Mouse (Mus musculus): ENCODE data around the gene Ctns. TPM values are rescaled to one million over a fixed set of nuclear protein-coding genes. Genes with fewer than 3 reads are reported as not detected.

Gene Ctns
- polyA plus RNA-seq, 1 experiment from 2014 or later, result 17.7 TPM

DNA sequence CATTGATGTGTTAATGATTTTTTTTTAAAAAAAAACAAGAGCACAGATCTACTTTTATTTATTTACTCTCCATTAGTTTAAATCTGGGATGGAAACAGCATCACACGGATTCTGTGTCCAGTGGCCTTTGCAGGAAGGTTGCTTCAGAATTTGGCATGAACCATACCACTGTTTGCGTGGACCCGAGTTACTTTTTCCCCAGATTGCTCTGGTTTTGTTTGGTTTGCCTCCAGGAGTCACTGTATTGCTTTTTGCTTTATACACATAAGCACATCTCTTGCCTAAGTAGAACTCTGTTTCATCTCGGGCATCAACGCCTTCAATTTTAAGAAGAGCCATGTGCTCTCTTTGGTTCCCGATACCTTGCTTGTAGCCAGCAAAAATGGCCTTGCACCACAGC is 27.0 kb upstream of the Ctns start:
- Histone ChIP-seq H3K36me3 (replicated peaks; ENCODE audit: control insufficient read depth, insufficient read depth) (no peaks in the 10 kb centered on the region), H3K4me3 (replicated peaks; ENCODE audit: low read length) (no peak overlapping the region), H3K4me1 (replicated peaks; ENCODE audit: control insufficient read depth, insufficient read depth, low read length) (no peaks in the 10 kb centered on the region), H3K27ac (no peak overlapping the region), H3K4me2 (replicated peaks) (no peak overlapping the region), H3K9me3 (ENCODE audit: control insufficient read depth, low read length) (no peaks in the 10 kb centered on the region), H3K9ac (no peak overlapping the region), H3K27me3 (ENCODE audit: control insufficient read depth, insufficient read depth, low read length) (no peaks in the 10 kb centered on the region)
- WGBS, result 92% methylated on average over 6 of the region's 6 CpGs
- ATAC-seq (ENCODE audit: low FRiP score) (no peak), DNase-seq (ENCODE audit: low spot score) (no peak)

DNA sequence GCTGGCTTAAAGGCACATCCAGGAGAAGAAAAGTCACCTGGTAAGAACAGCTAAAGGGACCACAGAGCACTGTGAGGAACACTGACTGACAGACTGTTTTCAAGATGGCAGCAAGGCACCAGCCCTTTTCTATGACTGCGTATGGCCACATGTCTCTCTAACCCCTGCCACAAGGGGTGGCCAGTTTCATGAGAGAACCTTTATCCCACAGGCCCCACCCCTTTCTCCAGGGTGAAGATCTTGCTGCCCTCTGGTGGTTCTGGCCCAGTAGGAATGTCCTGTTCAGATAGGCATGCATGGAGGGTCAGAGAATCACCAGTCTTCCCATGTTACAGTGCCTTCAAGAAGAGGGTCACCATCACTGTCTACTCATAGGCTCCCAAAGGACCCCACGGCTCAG is 25.1 kb upstream of the Ctns start:
- Histone ChIP-seq H3K36me3 (replicated peaks; ENCODE audit: control insufficient read depth, insufficient read depth) (no peaks in the 10 kb centered on the region), H3K4me1 (replicated peaks; ENCODE audit: control insufficient read depth, insufficient read depth, low read length) (no peaks in the 10 kb centered on the region), H3K9me3 (ENCODE audit: control insufficient read depth, low read length) (no peaks in the 10 kb centered on the region), H3K9ac (no peak overlapping the region), H3K27ac (no peak overlapping the region), H3K27me3 (ENCODE audit: control insufficient read depth, insufficient read depth, low read length) (no peaks in the 10 kb centered on the region), H3K4me2 (replicated peaks) (no peak overlapping the region), H3K4me3 (replicated peaks; ENCODE audit: low read length) (no peak overlapping the region)
- WGBS, result 70% methylated on average over 2 of the region's 2 CpGs
- no peak for ATAC-seq (ENCODE audit: low FRiP score)
- DNase-seq (ENCODE audit: low spot score), result no peak

GRCm38 (mm10) chr11:73222846-73223245 is 24.0 kb upstream of the Ctns start:
- no peak overlapping the region for H3K4me3 ChIP-seq (replicated peaks; ENCODE audit: low read length)
- WGBS, result 43% methylated on average over 5 of the region's 5 CpGs
- no peak overlapping the region for H3K9ac ChIP-seq
- H3K27me3 ChIP-seq (ENCODE audit: control insufficient read depth, insufficient read depth, low read length), result no peaks in the 10 kb centered on the region
- ATAC-seq (ENCODE audit: low FRiP score), result no peak
- no peaks in the 10 kb centered on the region for H3K4me1 ChIP-seq (replicated peaks; ENCODE audit: control insufficient read depth, insufficient read depth, low read length)
- no peaks in the 10 kb centered on the region for H3K36me3 ChIP-seq (replicated peaks; ENCODE audit: control insufficient read depth, insufficient read depth)
- H3K4me2 ChIP-seq (replicated peaks), result no peak overlapping the region
- H3K27ac ChIP-seq, result no peak overlapping the region
- DNase-seq (ENCODE audit: low spot score), result no peak
- no peaks in the 10 kb centered on the region for H3K9me3 ChIP-seq (ENCODE audit: control insufficient read depth, low read length)

GRCm38 (mm10) chr11:73220651-73221050 is 21.8 kb upstream of the Ctns start:
- no peaks in the 10 kb centered on the region for H3K4me1 ChIP-seq (replicated peaks; ENCODE audit: control insufficient read depth, insufficient read depth, low read length)
- H3K9me3 ChIP-seq (ENCODE audit: control insufficient read depth, low read length), result no peaks in the 10 kb centered on the region
- ATAC-seq (ENCODE audit: low FRiP score), result no peak
- H3K27me3 ChIP-seq (ENCODE audit: control insufficient read depth, insufficient read depth, low read length), result no peaks in the 10 kb centered on the region
- no peak overlapping the region for H3K9ac ChIP-seq
- 90% methylated on average over 1 of the region's 1 CpGs for WGBS
- no peak overlapping the region for H3K4me2 ChIP-seq (replicated peaks)
- no peak for DNase-seq (ENCODE audit: low spot score)
- no peaks in the 10 kb centered on the region for H3K36me3 ChIP-seq (replicated peaks; ENCODE audit: control insufficient read depth, insufficient read depth)
- no peak overlapping the region for H3K27ac ChIP-seq
- no peak overlapping the region for H3K4me3 ChIP-seq (replicated peaks; ENCODE audit: low read length)

DNA sequence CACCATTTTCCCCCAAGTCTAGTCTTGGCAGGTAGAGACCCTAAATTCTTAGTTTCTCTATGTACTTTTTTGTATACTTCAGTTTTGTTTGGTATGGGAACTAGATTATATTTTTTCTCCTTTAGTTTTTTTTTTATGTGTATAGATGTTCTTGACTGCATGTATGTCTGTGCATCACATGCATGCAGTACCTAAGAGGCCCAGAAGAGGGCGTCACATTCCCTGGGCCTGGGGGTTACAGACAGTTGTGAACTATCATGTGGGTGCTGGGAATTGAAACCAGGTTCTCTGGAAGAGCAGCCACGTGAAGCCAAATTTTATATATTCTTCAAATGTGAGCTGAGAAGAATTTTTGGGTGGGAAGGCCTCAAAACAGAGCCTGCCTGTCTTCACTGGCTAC is 20.8 kb upstream of the Ctns start:
- ATAC-seq (ENCODE audit: low FRiP score), result no peak
- Histone ChIP-seq H3K36me3 (replicated peaks; ENCODE audit: control insufficient read depth, insufficient read depth) (no peaks in the 10 kb centered on the region), H3K4me1 (replicated peaks; ENCODE audit: control insufficient read depth, insufficient read depth, low read length) (no peaks in the 10 kb centered on the region), H3K27me3 (ENCODE audit: control insufficient read depth, insufficient read depth, low read length) (no peaks in the 10 kb centered on the region), H3K27ac (no peak overlapping the region), H3K9me3 (ENCODE audit: control insufficient read depth, low read length) (no peaks in the 10 kb centered on the region), H3K4me3 (replicated peaks; ENCODE audit: low read length) (no peak overlapping the region), H3K9ac (no peak overlapping the region), H3K4me2 (replicated peaks) (no peak overlapping the region)
- WGBS, result 65% methylated on average over 2 of the region's 2 CpGs
- no peak for DNase-seq (ENCODE audit: low spot score)

DNA sequence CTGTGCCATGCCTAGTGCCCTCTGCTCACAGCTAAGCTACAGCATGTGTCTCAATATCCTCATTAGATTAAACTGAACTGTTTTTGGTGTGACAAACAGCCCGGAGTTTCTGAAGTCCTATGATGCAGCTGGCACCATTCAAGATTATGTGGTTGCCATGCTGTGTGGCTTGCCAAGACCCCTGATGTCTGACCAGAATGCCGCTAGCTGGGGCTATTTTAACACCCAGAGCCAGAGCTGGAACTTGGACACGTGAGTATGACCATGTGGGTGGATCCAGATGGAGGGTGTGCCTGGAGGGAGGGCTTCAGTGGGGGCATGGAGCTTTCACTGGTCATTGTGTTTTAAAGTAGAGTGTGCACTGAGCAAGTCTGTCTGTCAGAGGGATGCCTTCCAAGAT is 15.1 kb upstream of the Ctns start:
- Histone ChIP-seq H3K27ac (no peak overlapping the region), H3K27me3 (ENCODE audit: control insufficient read depth, insufficient read depth, low read length) (no peaks in the 10 kb centered on the region), H3K9ac (no peak overlapping the region), H3K4me3 (replicated peaks; ENCODE audit: low read length) (no peak overlapping the region), H3K4me1 (replicated peaks; ENCODE audit: control insufficient read depth, insufficient read depth, low read length) (no peaks in the 10 kb centered on the region), H3K4me2 (replicated peaks) (no peak overlapping the region), H3K9me3 (ENCODE audit: control insufficient read depth, low read length) (no peaks in the 10 kb centered on the region), H3K36me3 (replicated peaks; ENCODE audit: control insufficient read depth, insufficient read depth) (no peaks in the 10 kb centered on the region)
- DNase-seq (ENCODE audit: low spot score) (no peak), ATAC-seq (ENCODE audit: low FRiP score) (no peak)
- 81% methylated on average over 3 of the region's 3 CpGs for WGBS

DNA sequence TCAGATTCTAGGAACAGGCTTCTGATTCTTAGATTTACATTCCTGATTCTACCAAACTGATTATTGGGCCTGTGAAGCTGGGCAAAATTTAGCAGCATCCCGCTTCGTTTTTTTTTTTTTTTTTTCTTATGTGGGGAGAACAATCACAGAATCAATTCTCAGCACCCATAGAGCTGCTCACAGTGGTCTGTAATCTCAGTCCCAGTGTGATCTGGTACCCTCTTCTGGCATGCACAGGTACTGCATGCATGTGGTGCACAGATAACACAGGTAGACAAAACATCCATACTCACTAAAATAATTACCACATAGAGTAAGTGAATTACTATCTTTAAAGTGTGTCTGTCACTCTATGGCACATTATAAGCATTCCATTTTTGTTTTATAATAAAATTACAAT is 8.8 kb upstream of the Ctns start:
- Histone ChIP-seq H3K27me3 (ENCODE audit: control insufficient read depth, insufficient read depth, low read length) (no peaks in the 10 kb centered on the region), H3K36me3 (replicated peaks; ENCODE audit: control insufficient read depth, insufficient read depth) (no peaks in the 10 kb centered on the region), H3K4me2 (replicated peaks) (no peak overlapping the region), H3K27ac (no peak overlapping the region), H3K4me1 (replicated peaks; ENCODE audit: control insufficient read depth, insufficient read depth, low read length) (no peaks in the 10 kb centered on the region), H3K4me3 (replicated peaks; ENCODE audit: low read length) (no peak overlapping the region), H3K9me3 (ENCODE audit: control insufficient read depth, low read length) (no peaks in the 10 kb centered on the region), H3K9ac (no peak overlapping the region)
- no peak for DNase-seq (ENCODE audit: low spot score)
- ATAC-seq (ENCODE audit: low FRiP score), result no peak
- 77% methylated on average over 2 of the region's 2 CpGs for WGBS

- Histone ChIP-seq H3K4me3 (replicated peaks; ENCODE audit: low read length) (no peak overlapping the region), H3K27ac (no peak overlapping the region), H3K27me3 (ENCODE audit: control insufficient read depth, insufficient read depth, low read length) (no peaks in the 10 kb centered on the region), H3K36me3 (replicated peaks; ENCODE audit: control insufficient read depth, insufficient read depth) (no peaks in the 10 kb centered on the region), H3K9me3 (ENCODE audit: control insufficient read depth, low read length) (no peaks in the 10 kb centered on the region), H3K4me2 (replicated peaks) (no peak overlapping the region), H3K4me1 (replicated peaks; ENCODE audit: control insufficient read depth, insufficient read depth, low read length) (peaks cover under 1% of the 10 kb centered on the region; the same call in 1 of the 2 replicates), H3K9ac (no peak overlapping the region)
- ATAC-seq (ENCODE audit: low FRiP score) (no peak), DNase-seq (ENCODE audit: low spot score) (no peak)
- WGBS, result 79% methylated on average over 7 of the region's 7 CpGs
These were observed 6.4 kb upstream of the Ctns start for GRCm38 (mm10) chr11:73205194-73205593.

GRCm38 (mm10) chr11:73203895-73204294 is 5.1 kb upstream of the Ctns start:
- WGBS, result 87% methylated on average over 8 of the region's 8 CpGs
- DNase-seq (ENCODE audit: low spot score) (no peak), ATAC-seq (ENCODE audit: low FRiP score) (no peak)
- Histone ChIP-seq H3K4me3 (replicated peaks; ENCODE audit: low read length) (no peak overlapping the region), H3K27me3 (ENCODE audit: control insufficient read depth, insufficient read depth, low read length) (no peaks in the 10 kb centered on the region), H3K9ac (no peak overlapping the region), H3K36me3 (replicated peaks; ENCODE audit: control insufficient read depth, insufficient read depth) (no peaks in the 10 kb centered on the region), H3K27ac (no peak overlapping the region), H3K4me2 (replicated peaks) (no peak overlapping the region), H3K4me1 (replicated peaks; ENCODE audit: control insufficient read depth, insufficient read depth, low read length) (peaks cover 8% of the 10 kb centered on the region), H3K9me3 (ENCODE audit: control insufficient read depth, low read length) (no peaks in the 10 kb centered on the region)

DNA sequence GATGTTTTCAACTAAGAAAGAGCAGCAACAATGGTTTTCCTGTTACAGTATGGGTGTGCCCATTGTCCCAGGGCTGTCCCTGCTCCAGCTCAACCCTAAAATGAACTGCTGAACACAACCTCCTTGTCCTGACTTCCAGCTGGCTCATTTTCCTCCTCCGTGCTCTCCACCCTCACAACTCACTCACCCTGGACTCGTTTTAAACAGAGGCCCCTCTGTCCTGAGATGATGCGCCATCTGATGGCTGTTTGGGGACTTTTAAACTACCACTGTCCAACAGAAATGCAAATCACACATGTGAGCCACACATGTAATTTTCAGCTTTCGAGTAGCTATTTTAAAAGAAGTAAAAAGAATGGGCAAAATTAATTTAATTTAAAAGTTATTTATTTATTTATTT is 2.8 kb upstream of the Ctns start:
- Histone ChIP-seq H3K36me3 (replicated peaks; ENCODE audit: control insufficient read depth, insufficient read depth) (0 out of 2 replicates have a peak, but pooled peaks cover 3% of the 10 kb centered on the region), H3K27ac (no peak overlapping the region), H3K27me3 (ENCODE audit: control insufficient read depth, insufficient read depth, low read length) (no peaks in the 10 kb centered on the region), H3K9ac (no peak overlapping the region), H3K4me1 (replicated peaks; ENCODE audit: control insufficient read depth, insufficient read depth, low read length) (peaks cover 20% of the 10 kb centered on the region), H3K9me3 (ENCODE audit: control insufficient read depth, low read length) (no peaks in the 10 kb centered on the region), H3K4me3 (replicated peaks; ENCODE audit: low read length) (no peak overlapping the region), H3K4me2 (replicated peaks) (no peak overlapping the region)
- no peak for DNase-seq (ENCODE audit: low spot score)
- WGBS, result 33% methylated on average over 4 of the region's 4 CpGs
- ATAC-seq (ENCODE audit: low FRiP score), result no peak

All from hindbrain, embryonic 14.5 days (tissue).